Mouse (Mus musculus): Measurements from ENCODE around the gene Gm49358.

The Gm49358 gene

GRCm38 (mm10) chr10:86779117-86779755, 15.5 kb downstream of the Gm49358 start:
- DNase-seq = peak; percentile 49

- no peak for DNase-seq
These were observed 16.2 kb downstream of the Gm49358 start for GRCm38 (mm10) chr10:86779816-86780500.

- no peak for DNase-seq
These were observed 17.9 kb downstream of the Gm49358 start for GRCm38 (mm10) chr10:86781641-86782040.

DNA sequence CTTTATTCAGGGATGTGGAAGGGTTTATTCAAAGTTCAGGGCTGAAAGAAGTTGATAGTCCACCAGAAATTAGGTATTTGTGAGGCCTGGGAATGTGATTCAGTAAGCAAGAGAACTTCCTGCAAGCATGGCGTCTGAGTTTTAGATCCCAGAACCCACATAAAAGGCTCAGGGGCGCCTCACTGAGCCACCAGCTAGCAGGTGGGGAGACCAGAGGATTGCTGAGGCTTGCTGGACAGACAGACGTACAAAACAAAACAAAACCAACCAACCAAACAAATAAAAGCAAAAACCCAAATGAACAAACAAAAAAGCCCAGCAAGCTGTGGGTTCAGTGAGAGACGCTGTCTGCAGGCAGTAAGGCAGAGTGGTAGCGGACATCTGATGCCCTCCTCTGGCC, 18.9 kb downstream of the Gm49358 start:
- DNase-seq = no peak

GRCm38 (mm10) chr10:86783561-86783960, 19.8 kb downstream of the Gm49358 start:
- no peak for DNase-seq

DNA sequence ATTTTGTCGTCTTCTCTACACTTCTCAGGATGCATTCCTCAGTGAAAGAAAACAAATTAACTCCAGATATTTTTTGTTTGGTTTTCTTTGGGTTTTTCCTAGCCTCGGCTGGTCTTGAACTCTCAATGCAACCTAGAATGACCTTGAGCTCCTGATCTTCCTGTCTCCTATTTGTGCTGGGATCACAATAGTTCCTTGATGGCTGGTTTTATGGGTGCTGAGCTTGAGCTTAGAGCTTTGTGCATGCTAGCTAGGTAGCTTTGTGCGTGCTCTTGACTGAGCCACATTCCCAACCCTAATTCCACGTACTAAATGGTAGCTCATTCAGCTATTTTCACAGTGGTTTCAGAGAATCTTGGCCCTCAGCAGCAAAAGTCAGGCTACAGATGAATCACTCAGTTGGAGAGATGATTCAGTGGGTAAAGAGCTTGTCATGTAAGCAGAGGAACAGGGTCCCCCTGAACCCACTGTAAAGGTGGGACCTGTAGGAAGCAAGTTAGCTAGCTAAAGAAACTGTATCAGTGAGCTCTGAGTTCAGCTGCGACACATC, 20.4 kb downstream of the Gm49358 start:
- no peak for DNase-seq

- no peak for DNase-seq
These were observed 21.6 kb downstream of the Gm49358 start for GRCm38 (mm10) chr10:86785396-86785795.

- no peak for DNase-seq
These were observed 22.3 kb downstream of the Gm49358 start for GRCm38 (mm10) chr10:86786083-86786482.

- DNase-seq = no peak
These were observed 24.4 kb downstream of the Gm49358 start for GRCm38 (mm10) chr10:86788193-86788592.

DNA sequence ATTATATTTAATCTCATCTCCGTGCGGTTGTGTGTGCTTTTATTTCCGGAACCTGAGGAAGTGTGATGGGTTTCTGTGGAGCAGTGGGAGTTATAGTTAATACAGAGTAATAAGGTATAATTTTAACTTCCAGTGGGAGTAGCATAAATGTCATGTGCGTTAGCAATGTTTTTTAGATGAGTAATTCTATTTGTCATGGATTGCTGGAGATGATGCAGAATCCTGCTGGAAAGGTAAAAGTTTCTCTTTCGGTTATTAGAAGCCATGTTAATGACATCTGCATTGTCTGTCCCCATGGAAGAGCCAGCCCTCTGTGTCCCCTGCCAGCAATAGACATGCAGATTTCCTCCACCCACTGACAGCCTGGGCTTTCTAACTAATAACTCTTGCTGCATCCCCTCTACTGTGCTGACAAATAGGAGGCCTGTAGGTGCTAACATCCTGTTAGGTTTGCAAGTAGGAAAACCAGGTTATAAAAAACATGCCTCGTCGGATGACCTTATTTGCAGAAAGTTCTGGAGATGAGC, 25.4 kb downstream of the Gm49358 start:
- DNase-seq = no peak

GRCm38 (mm10) chr10:86791507-86792184, 27.9 kb downstream of the Gm49358 start:
- DNase-seq = no peak

DNA sequence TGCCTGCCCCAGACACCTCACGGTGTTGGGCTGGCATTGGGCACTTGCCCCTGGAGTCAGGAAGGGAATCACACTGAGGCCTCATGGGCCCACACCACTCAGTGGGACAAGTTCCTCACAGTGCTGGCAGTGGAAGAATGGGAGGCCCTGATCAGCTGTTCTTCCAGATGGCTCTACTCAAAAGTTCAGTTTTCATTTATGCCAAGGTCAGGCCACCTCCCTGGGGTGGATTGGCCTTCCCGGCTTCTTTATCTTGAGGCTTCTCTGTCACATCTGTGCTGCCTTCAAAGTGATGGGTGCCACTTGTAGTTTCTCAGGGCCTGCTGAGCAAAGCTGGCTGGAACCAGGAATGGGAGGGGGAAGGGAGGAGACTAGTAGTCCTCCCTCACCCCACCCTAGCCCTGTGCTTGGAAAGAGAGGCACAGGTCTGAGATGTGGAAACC, 29.8 kb downstream of the Gm49358 start:
- no peak for DNase-seq

DNA sequence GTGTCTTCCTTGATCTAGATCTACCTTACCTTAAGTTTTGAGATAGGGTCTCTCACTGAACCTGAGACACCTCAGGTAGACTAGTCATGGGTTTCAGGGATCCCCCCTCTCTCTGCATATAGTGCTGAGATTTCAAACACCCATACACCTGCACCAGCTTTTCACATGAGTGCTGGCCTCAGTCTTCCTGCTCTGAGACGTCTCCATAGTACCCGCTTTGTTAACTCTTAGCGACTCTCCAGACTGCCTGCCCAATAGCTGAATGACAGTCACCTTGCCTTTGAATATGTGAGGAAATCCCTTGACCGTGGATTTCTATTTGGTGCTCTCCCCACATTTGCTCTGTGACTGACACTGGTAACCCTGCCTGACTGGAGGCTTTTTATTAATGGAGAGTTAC, 30.4 kb downstream of the Gm49358 start:
- no peak for DNase-seq

GRCm38 (mm10) chr10:86794794-86795535, 31.2 kb downstream of the Gm49358 start:
- DNase-seq = no peak

- no peak for DNase-seq
These were observed 32.4 kb downstream of the Gm49358 start for GRCm38 (mm10) chr10:86796073-86796741.

- no peak for DNase-seq
These were observed 43.6 kb downstream of the Gm49358 start for GRCm38 (mm10) chr10:86807362-86807761.

- DNase-seq = peak; percentile 18
These were observed 44.4 kb downstream of the Gm49358 start for GRCm38 (mm10) chr10:86808013-86808758.

DNA sequence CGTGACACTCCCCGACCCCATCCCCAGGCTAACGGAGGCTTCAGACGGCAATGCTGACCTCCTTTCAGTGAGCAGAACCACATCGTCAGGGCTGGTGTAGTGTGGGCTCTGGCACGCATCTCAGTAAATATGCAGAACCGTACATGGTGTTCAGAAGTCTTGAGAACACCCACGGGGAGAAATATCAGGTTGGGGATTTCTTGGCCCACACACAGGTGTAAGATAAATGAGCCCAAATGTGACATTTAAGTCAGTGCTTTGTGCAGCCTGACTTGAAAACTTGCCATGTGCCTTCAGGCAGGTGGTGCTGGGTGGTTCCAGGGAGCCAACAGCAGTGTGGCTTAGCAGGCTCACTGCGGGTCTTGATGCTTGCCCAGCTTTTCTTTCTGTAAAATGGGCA, 46.2 kb downstream of the Gm49358 start:
- no peak for DNase-seq

DNA sequence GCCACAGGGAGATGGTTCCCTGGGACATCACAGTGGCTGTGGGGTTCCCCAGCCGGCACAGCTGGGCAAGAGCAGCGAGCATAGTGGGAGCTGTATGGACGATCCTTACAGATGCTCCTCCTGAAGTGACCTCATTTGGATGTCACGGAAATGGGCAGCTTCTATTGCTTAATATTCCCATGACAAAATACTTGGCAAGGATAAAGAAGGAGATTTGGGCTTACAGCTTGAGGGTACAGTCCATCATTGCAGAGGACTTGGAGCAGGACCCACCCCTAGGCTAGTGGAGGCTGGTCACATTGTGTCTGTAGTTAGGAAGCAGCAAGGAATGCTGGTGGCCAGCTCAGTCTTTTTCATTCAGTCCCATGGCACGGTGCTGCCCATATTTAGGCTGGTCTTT, 46.8 kb downstream of the Gm49358 start:
- DNase-seq = no peak

GRCm38 (mm10) chr10:86814292-86815131, 50.7 kb downstream of the Gm49358 start:
- no peak for DNase-seq
